Mouse (Mus musculus) stomach, postnatal 0 days (tissue): ENCODE results near the gene Slc35d3. TPM values are rescaled to one million over a fixed set of nuclear protein-coding genes. Genes with fewer than 3 reads are reported as not detected.

ENCODE experiments used
- ATAC-seq: fragments of 200-750 bp; cut with Nextera tagmentation; 2 replicates; pipeline ENCODE4 v1.8.0; 2017; ENCODE audit not compliant: low FRiP score, low TSS enrichment
- DNase-seq: peaks from one replicate; pipeline ENCODE4 v3.0.0-alpha.2; 2016; ENCODE audit warnings: low spot score
- H3K27ac ChIP-seq: fragments of 300-500 bp; sonication (generic); replicated peaks from 2 replicates; pipeline ENCODE4 v1.5.1; 2014; ENCODE audit warnings: mild to moderate bottlenecking, control low read depth
- H3K27me3 ChIP-seq: fragments of 300-500 bp; sonication (generic); 2 replicates; pipeline ENCODE4 v1.6.1; 2014; ENCODE audit warnings: low read length; ENCODE audit not compliant: control insufficient read depth, insufficient read depth
- H3K36me3 ChIP-seq: fragments of 300-500 bp; sonication (generic); 2 replicates; pipeline ENCODE4 v1.6.1; 2014; ENCODE audit warnings: low read length, mixed read lengths; ENCODE audit not compliant: control insufficient read depth, insufficient read depth
- H3K4me1 ChIP-seq: fragments of 300-500 bp; sonication (generic); replicated peaks from 2 replicates; pipeline ENCODE4 v1.6.1; 2014; ENCODE audit warnings: antibody characterized with exemption; ENCODE audit not compliant: control insufficient read depth, insufficient read depth
- H3K4me2 ChIP-seq: fragments of 300-500 bp; sonication (generic); replicated peaks from 2 replicates; pipeline ENCODE4 v1.6.1; 2014; ENCODE audit warnings: low read depth, mild to moderate bottlenecking, control low read depth, moderate library complexity
- H3K4me3 ChIP-seq: fragments of 300-500 bp; sonication (generic); 2 replicates; pipeline ENCODE4 v1.5.1; 2014; ENCODE audit warnings: low read depth, low read length, control low read depth
- H3K9ac ChIP-seq: fragments of 300-500 bp; sonication (generic); 2 replicates; pipeline ENCODE4 v1.6.1; 2014; ENCODE audit warnings: mild to moderate bottlenecking, low read length, control low read depth, mixed read lengths
- H3K9me3 ChIP-seq: fragments of 300-500 bp; sonication (generic); 2 replicates; pipeline ENCODE4 v1.6.1; 2016; ENCODE audit warnings: low read length; ENCODE audit not compliant: control insufficient read depth
- CTCF ChIP-seq: IDR thresholded peaks from 2 replicates; pipeline ENCODE4 v1.5.1; 2016; ENCODE audit warnings: antibody characterized with exemption, low read depth, mild to moderate bottlenecking, moderate library complexity
- EP300 ChIP-seq: optimal IDR thresholded peaks from 2 replicates; pipeline ENCODE3; 2016; ENCODE audit warnings: antibody characterized with exemption
- WGBS: fragments of 180-500 bp; shearing (Covaris S2); extraction: QIAGEN DNeasy Blood & Tissue Kit; methylation state at CpG from one replicate; pipeline ENCODE4 v1.1.7; 2014; 5-methylcytosine and 5-hydroxymethylcytosine counted together
- polyA plus RNA-seq: library from polyadenylated mRNA; unstranded; fragments of >200 nt; fragmentation: Nextera tagmentation; extraction: Ambion mirVana; gene quantifications from 2 replicates; pipeline ENCODE4 v1.2.1, GENCODE M21; 2015

Slc35d3 gene
- polyA plus RNA-seq, 1 experiment from 2014 or later, result 0.24 TPM

GRCm38 (mm10) chr10:19831072-19831849, 20.0 kb downstream of the Slc35d3 start:
- ATAC-seq (no peak), DNase-seq (no peak)
- no peak overlapping the region for H3K4me3 ChIP-seq
- no peak overlapping the region for H3K4me2 ChIP-seq
- no peaks in the 10 kb centered on the region for H3K9me3 ChIP-seq
- no peaks in the 10 kb centered on the region for H3K27me3 ChIP-seq
- WGBS, result 71% methylated on average over 5 of the region's 5 CpGs
- H3K4me1 ChIP-seq, result no peaks in the 10 kb centered on the region
- no peak overlapping the region for H3K27ac ChIP-seq
- H3K9ac ChIP-seq, result no peak overlapping the region
- TF ChIP-seq CTCF, result no peak
- TF ChIP-seq EP300, result no peak
- H3K36me3 ChIP-seq, result no peaks in the 10 kb centered on the region

DNA sequence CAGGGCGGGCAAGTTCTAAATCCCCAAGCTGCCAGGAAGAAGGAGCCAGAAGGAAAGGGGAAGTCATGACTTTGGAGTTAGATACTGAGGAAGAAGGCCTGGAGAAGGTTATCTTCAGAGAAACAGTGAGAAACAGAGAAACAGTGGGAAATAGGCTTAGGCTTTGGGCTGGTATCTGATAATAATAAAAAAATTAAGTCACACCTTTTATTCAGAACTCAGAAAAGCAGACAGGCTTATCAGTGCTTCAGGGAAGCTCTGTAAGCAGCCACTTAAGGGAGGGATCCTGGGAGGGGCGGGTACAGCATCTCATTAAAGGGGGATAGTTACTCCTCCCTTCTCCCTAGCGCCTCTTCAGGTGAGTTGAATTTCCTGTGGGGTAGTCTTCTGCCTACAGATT, 30.3 kb downstream of the Slc35d3 start:
- Histone ChIP-seq H3K4me1 (no peaks in the 10 kb centered on the region), H3K27me3 (no peaks in the 10 kb centered on the region), H3K27ac (no peak overlapping the region), H3K36me3 (no peaks in the 10 kb centered on the region), H3K4me3 (no peak overlapping the region), H3K4me2 (no peak overlapping the region), H3K9me3 (no peaks in the 10 kb centered on the region), H3K9ac (no peak overlapping the region)
- no peak for TF ChIP-seq EP300
- TF ChIP-seq CTCF, result no peak
- 62% methylated on average over 3 of the region's 3 CpGs for WGBS
- no peak for ATAC-seq
- no peak for DNase-seq

GRCm38 (mm10) chr10:19818723-19819355, 32.4 kb downstream of the Slc35d3 start:
- H3K9me3 ChIP-seq, result no peaks in the 10 kb centered on the region
- no peak overlapping the region for H3K9ac ChIP-seq
- no peak for DNase-seq
- no peak overlapping the region for H3K4me3 ChIP-seq
- no peaks in the 10 kb centered on the region for H3K4me1 ChIP-seq
- 53% methylated on average over 16 of the region's 16 CpGs for WGBS
- TF ChIP-seq EP300, result no peak
- TF ChIP-seq CTCF, result no peak
- H3K36me3 ChIP-seq, result no peaks in the 10 kb centered on the region
- H3K27me3 ChIP-seq, result no peaks in the 10 kb centered on the region
- H3K4me2 ChIP-seq, result no peak overlapping the region
- H3K27ac ChIP-seq, result no peak overlapping the region
- no peak for ATAC-seq

GRCm38 (mm10) chr10:19815371-19815770, 35.9 kb downstream of the Slc35d3 start:
- ATAC-seq (no peak), DNase-seq (no peak)
- no peaks in the 10 kb centered on the region for H3K9me3 ChIP-seq
- TF ChIP-seq EP300 (no peak), CTCF (no peak)
- no peaks in the 10 kb centered on the region for H3K27me3 ChIP-seq
- H3K4me1 ChIP-seq, result no peaks in the 10 kb centered on the region
- no peak overlapping the region for H3K4me3 ChIP-seq
- H3K9ac ChIP-seq, result no peak overlapping the region
- 44% methylated on average over 8 of the region's 8 CpGs for WGBS
- no peak overlapping the region for H3K27ac ChIP-seq
- no peaks in the 10 kb centered on the region for H3K36me3 ChIP-seq
- no peak overlapping the region for H3K4me2 ChIP-seq

DNA sequence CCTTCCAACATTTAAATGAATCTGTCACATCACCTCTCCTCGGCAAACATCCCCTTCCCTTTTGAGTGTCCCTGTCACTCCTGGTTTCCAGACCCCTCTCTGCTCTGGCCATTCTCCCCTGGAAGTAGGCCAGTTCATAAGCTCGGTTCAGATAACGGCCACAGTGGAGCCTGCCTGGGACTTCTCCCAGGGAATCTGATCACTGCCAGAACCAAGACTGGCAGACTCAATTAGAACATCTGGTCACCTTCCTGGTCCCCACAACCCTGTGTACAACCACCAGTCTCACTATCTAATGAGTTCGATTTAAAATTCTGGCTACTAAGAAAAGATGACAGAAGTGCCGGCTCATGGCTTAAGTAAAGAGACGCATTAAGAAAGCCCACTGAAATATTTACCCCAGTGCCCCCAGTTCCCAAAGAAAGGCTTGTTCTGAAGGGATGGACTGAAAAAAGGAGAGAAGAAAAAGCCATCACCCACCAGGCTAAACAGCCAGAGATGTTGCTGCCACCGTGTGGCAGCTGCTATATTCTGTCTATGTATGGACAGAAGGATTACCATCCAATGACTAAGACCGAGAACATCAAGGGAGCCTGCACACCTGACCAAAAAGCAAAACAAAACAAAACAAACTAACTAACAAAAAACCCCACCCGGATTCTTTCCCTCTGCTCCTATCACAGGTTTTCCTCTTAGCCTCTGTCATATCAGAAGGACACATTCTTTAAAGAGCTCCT, 39.7 kb downstream of the Slc35d3 start:
- Histone ChIP-seq H3K4me1 (no peaks in the 10 kb centered on the region), H3K4me3 (no peak overlapping the region), H3K9ac (no peak overlapping the region), H3K9me3 (no peaks in the 10 kb centered on the region), H3K36me3 (no peaks in the 10 kb centered on the region), H3K27me3 (no peaks in the 10 kb centered on the region), H3K27ac (no peak overlapping the region), H3K4me2 (no peak overlapping the region)
- no peak for TF ChIP-seq EP300
- TF ChIP-seq CTCF, result peak; percentile 70
- ATAC-seq (no peak), DNase-seq (peak; percentile 19)
- WGBS, result 51% methylated on average over 9 of the region's 9 CpGs

GRCm38 (mm10) chr10:19804763-19805162, 46.5 kb downstream of the Slc35d3 start:
- 78% methylated on average over 7 of the region's 7 CpGs for WGBS
- Histone ChIP-seq H3K4me1 (no peaks in the 10 kb centered on the region), H3K27ac (no peak overlapping the region), H3K9ac (no peak overlapping the region), H3K4me2 (no peak overlapping the region), H3K27me3 (no peaks in the 10 kb centered on the region), H3K4me3 (no peak overlapping the region), H3K9me3 (no peaks in the 10 kb centered on the region), H3K36me3 (no peaks in the 10 kb centered on the region)
- ATAC-seq, result no peak
- no peak for DNase-seq
- no peak for TF ChIP-seq CTCF
- no peak for TF ChIP-seq EP300
